Mouse (Mus musculus) hindbrain, embryonic 10.5 days (tissue): ENCODE data around the gene Pih1d3. TPM values are rescaled to one million over a fixed set of nuclear protein-coding genes. Genes with fewer than 3 reads are reported as not detected.

Source experiments
- DNase-seq: peaks from one replicate; pipeline ENCODE4 v3.0.0-alpha.2; 2017; ENCODE audit warnings: low spot score
- H3K27ac ChIP-seq: fragments of 300-500 bp; sonication (generic); 2 replicates; pipeline ENCODE4 v1.5.1; 2016; ENCODE audit warnings: mild to moderate bottlenecking, moderate library complexity
- H3K27me3 ChIP-seq: fragments of 300-500 bp; sonication (generic); 2 replicates; pipeline ENCODE4 v1.6.1; 2016; ENCODE audit warnings: mild to moderate bottlenecking; ENCODE audit not compliant: poor library complexity, insufficient read depth, severe bottlenecking
- H3K36me3 ChIP-seq: fragments of 300-500 bp; sonication (generic); 2 replicates; pipeline ENCODE4 v1.6.1; 2016; ENCODE audit warnings: mild to moderate bottlenecking, moderate library complexity
- H3K4me1 ChIP-seq: fragments of 300-500 bp; sonication (generic); replicated peaks from 2 replicates; pipeline ENCODE4 v1.6.1; 2016; ENCODE audit warnings: mild to moderate bottlenecking
- H3K4me3 ChIP-seq: fragments of 300-500 bp; sonication (generic); 2 replicates; pipeline ENCODE4 v1.5.1; 2016; ENCODE audit warnings: mild to moderate bottlenecking, moderate library complexity
- H3K9me3 ChIP-seq: fragments of 300-500 bp; sonication (generic); 2 replicates; pipeline ENCODE4 v1.6.1; 2016; ENCODE audit warnings: mild to moderate bottlenecking, moderate library complexity
- WGBS: fragments of 180-500 bp; shearing (Covaris S2); methylation state at CpG from one replicate; pipeline ENCODE4 v1.1.7; 2016; 5-methylcytosine and 5-hydroxymethylcytosine counted together
- polyA plus RNA-seq: library from polyadenylated mRNA; unstranded; fragments of >200 nt; fragmentation: Nextera tagmentation; extraction: Ambion mirVana; gene quantifications from 2 replicates; pipeline ENCODE4 v1.2.1, GENCODE M21; 2016

Gene Pih1d3
- polyA plus RNA-seq, 1 experiment from 2014 or later, result not detected

GRCm38 (mm10) chr1:31233319-31234036 lies 10.8 kb downstream of the Pih1d3 start:
- no peak overlapping the region for H3K4me3 ChIP-seq
- no peaks in the 10 kb centered on the region for H3K36me3 ChIP-seq
- DNase-seq, result no peak
- H3K27me3 ChIP-seq, result no peaks in the 10 kb centered on the region
- peaks cover 6% of the 10 kb centered on the region for H3K4me1 ChIP-seq
- H3K27ac ChIP-seq, result no peak overlapping the region
- no peaks in the 10 kb centered on the region for H3K9me3 ChIP-seq

GRCm38 (mm10) chr1:31260218-31260923 lies 37.7 kb downstream of the Pih1d3 start:
- H3K4me3 ChIP-seq, result no peak overlapping the region
- H3K9me3 ChIP-seq, result no peaks in the 10 kb centered on the region
- no peaks in the 10 kb centered on the region for H3K36me3 ChIP-seq
- H3K4me1 ChIP-seq, result no peaks in the 10 kb centered on the region
- no peak for DNase-seq
- H3K27ac ChIP-seq, result no peak overlapping the region
- 81% methylated on average over 10 of the region's 10 CpGs for WGBS
- no peaks in the 10 kb centered on the region for H3K27me3 ChIP-seq

Other genes starting within 250 kb of the Pih1d3 start
- gene AC153137.1, start 244.9 kb upstream of the Pih1d3 start, polyA plus RNA-seq, result not detected in 2 replicates
- gene Lgsn, start 46.4 kb upstream of the Pih1d3 start, polyA plus RNA-seq, result not detected in 2 replicates
- gene 4931428L18Rik, start 154 bp upstream of the Pih1d3 start, polyA plus RNA-seq, result not detected in 2 replicates